Mouse (Mus musculus): ENCODE data around the gene Bmp8b. TPM values are rescaled to one million over a fixed set of nuclear protein-coding genes. Genes with fewer than 3 reads are reported as not detected.

Gene Bmp8b
- total and polyA plus RNA-seq, 3 experiments: 0.05 TPM; not detected in 2

DNA sequence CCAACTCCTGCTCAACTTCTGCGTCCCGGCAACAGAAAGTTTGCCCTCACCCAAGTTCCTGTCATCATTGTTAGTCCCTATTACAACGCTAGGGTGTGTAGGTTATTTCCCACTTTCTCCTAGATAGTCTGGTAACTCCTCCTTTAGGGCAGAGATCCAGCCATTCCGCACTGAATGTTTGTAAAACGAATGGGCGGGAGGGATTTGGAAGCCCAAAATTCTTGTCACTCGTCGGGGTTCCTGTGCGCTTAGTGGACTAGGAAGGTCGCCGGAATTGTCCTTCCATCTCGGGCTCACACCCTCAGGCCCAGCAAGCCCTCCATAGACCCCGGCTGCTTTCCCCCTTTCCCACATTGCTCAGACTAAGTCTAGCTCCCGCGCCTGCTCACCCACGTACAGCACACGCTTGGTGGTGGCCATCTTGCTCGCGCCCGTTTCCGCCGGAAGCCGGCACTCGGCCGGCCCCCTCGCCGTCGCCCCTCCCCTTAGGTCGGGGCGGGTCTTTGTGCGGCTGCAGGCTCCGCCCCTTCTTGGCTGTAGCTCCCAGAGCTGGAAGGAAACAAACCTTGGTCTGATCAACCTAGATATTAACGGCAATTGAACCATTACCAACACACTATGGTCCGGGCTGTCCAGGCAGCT lies 34.7 kb downstream of the Bmp8b start, which contains the start of gene Ppie:
Ppie (minus strand) TSS at position 439 of the 642 bp plus-strand sequence.
- no peaks in the 10 kb centered on the region for H3K9me3 ChIP-seq (replicated peaks)
- TF ChIP-seq POLR2AphosphoS5 (IDR thresholded peaks at IDR 0.05; ENCODE audit: insufficient replicate concordance, low read depth, low read length): no peak
- TF ChIP-seq GATA1 (IDR thresholded peaks at IDR 0.05; ENCODE audit: borderline replicate concordance, low read length): no peak
- TF ChIP-seq GATA2 (IDR thresholded peaks at IDR 0.05; ENCODE audit: borderline replicate concordance, low read depth, low read length): no peak
- no peak for TF ChIP-seq TAL1 (conservative IDR thresholded peaks at IDR 0.05; ENCODE audit: low read depth, low read length)
- TF ChIP-seq CTCF (IDR thresholded peaks at IDR 0.05; ENCODE audit: low read depth, low read length): no peak
- H3K4me1 ChIP-seq (ENCODE audit: insufficient read depth, low read depth, low read length): peaks cover 23% of the 10 kb centered on the region
- ATAC-seq (ENCODE audit: extremely low read depth, insufficient number of reproducible peaks, low FRiP score, poor library complexity, severe bottlenecking) (peak; percentile 89), DNase-seq (ENCODE audit: low spot score) (peak; percentile 89)
- H3K4me3 ChIP-seq (ENCODE audit: low read depth, low read length): peak within 1 kb of the TSS; percentile 79
- peaks cover 2% of the 10 kb centered on the region; the same call in 1 of the 2 replicates for H3K27me3 ChIP-seq (ENCODE audit: insufficient read depth, low read length)
- H3K36me3 ChIP-seq (replicated peaks): peaks cover 33% of the 10 kb centered on the region

DNA sequence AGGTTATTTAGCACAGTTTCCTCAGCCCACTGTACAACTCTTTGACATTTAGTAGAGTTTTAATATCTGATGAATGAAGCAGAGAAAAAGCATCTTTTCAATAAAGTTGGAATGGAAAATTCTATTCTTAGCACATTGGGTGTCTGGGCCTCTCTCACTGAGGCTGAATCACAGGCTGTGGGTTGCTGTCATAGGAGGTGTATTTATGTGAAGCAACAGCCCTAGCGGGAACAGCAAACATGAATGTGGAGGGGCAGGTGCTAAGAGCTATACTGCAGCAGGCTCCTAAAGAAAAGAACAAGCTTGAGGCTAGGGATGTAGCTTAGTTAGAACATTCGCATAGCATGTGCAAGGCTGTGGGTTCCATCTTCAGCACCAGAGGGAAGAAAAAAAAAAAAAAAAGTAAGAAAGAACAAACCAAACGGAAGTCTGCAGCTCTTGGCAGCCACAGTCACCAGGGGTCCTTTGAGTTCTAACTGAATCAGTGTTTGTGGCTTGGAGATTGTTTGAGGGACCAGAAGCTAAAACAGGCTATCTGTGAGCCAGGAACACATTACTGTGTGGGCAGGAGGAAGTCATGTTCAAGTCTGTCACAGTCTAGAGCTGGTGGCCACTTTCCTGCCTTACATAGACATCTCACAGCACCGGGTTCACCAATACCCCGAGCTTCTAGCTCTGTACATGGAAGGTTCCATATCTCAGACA lies 42.6 kb downstream of the Bmp8b start:
- TF ChIP-seq CTCF (IDR thresholded peaks at IDR 0.05; ENCODE audit: low read depth, low read length) (no peak), POLR2AphosphoS5 (IDR thresholded peaks at IDR 0.05; ENCODE audit: insufficient replicate concordance, low read depth, low read length) (no peak)
- H3K36me3 ChIP-seq (replicated peaks): no peaks in the 10 kb centered on the region
- peaks cover 21% of the 10 kb centered on the region for H3K27me3 ChIP-seq (ENCODE audit: insufficient read depth, low read length)
- H3K4me3 ChIP-seq (ENCODE audit: low read depth, low read length): no peak overlapping the region
- no peaks in the 10 kb centered on the region for H3K4me1 ChIP-seq (ENCODE audit: insufficient read depth, low read depth, low read length)
- no peak for DNase-seq (ENCODE audit: low spot score)
- no peaks in the 10 kb centered on the region for H3K9me3 ChIP-seq (replicated peaks)
- ATAC-seq (ENCODE audit: extremely low read depth, insufficient number of reproducible peaks, low FRiP score, poor library complexity, severe bottlenecking): no peak

DNA sequence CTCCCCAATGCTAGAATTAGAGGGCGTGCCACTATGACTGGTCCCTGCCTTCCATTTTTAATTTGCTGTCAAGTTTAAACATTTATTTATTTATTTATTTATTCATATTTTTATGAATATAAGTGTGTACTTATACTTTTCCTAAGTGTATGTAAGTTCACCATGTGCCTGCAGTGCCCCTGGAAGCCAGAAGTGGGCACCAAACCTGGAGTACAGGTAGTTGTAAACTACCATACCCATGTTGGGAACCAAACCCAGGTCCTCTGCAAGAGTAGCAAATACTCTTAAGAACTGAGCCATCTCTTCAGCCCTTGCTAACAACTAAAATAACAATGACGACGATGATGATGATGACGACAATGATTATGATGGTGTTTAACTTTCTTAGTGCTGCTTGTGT lies 47.0 kb downstream of the Bmp8b start:
- no peaks in the 10 kb centered on the region for H3K36me3 ChIP-seq (replicated peaks)
- ATAC-seq (ENCODE audit: extremely low read depth, insufficient number of reproducible peaks, low FRiP score, poor library complexity, severe bottlenecking) (no peak), DNase-seq (ENCODE audit: low spot score) (no peak)
- peaks cover 19% of the 10 kb centered on the region for H3K27me3 ChIP-seq (ENCODE audit: insufficient read depth, low read length)
- no peaks in the 10 kb centered on the region for H3K9me3 ChIP-seq (replicated peaks)
- no peaks in the 10 kb centered on the region for H3K4me1 ChIP-seq (ENCODE audit: insufficient read depth, low read depth, low read length)
- no peak overlapping the region for H3K4me3 ChIP-seq (ENCODE audit: low read depth, low read length)
- TF ChIP-seq CTCF (IDR thresholded peaks at IDR 0.05; ENCODE audit: low read depth, low read length) (no peak), POLR2AphosphoS5 (IDR thresholded peaks at IDR 0.05; ENCODE audit: insufficient replicate concordance, low read depth, low read length) (no peak), TAL1 (conservative IDR thresholded peaks at IDR 0.05; ENCODE audit: low read depth, low read length) (no peak), GATA1 (IDR thresholded peaks at IDR 0.05; ENCODE audit: borderline replicate concordance, low read length) (no peak), GATA2 (IDR thresholded peaks at IDR 0.05; ENCODE audit: borderline replicate concordance, low read depth, low read length) (no peak)

DNA sequence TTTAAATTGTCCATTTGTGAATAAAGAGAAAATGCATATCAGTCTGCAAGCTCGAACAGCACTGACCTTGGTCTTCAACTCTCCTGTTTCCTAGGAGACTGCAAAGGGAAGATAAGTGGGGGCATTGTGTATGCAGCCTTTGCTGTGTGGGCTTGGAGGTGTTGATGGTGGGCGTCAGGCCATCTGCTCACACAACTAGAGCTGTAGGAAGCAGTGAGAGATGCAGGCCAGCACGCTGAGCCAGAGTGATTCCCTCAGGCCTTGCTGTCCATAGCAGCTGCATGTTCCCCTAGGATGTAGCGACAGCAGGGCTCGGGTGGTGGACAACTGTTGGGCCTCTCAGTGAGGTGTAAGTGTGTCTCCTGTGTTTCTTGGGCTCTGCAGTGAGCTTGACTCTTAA lies 48.0 kb downstream of the Bmp8b start:
- H3K4me1 ChIP-seq (ENCODE audit: insufficient read depth, low read depth, low read length): no peaks in the 10 kb centered on the region
- peaks cover 13% of the 10 kb centered on the region for H3K27me3 ChIP-seq (ENCODE audit: insufficient read depth, low read length)
- no peak overlapping the region for H3K4me3 ChIP-seq (ENCODE audit: low read depth, low read length)
- TF ChIP-seq POLR2AphosphoS5 (IDR thresholded peaks at IDR 0.05; ENCODE audit: insufficient replicate concordance, low read depth, low read length) (no peak), CTCF (IDR thresholded peaks at IDR 0.05; ENCODE audit: low read depth, low read length) (no peak), GATA1 (IDR thresholded peaks at IDR 0.05; ENCODE audit: borderline replicate concordance, low read length) (no peak), GATA2 (IDR thresholded peaks at IDR 0.05; ENCODE audit: borderline replicate concordance, low read depth, low read length) (no peak), TAL1 (conservative IDR thresholded peaks at IDR 0.05; ENCODE audit: low read depth, low read length) (no peak)
- ATAC-seq (ENCODE audit: extremely low read depth, insufficient number of reproducible peaks, low FRiP score, poor library complexity, severe bottlenecking): no peak
- no peaks in the 10 kb centered on the region for H3K36me3 ChIP-seq (replicated peaks)
- no peaks in the 10 kb centered on the region for H3K9me3 ChIP-seq (replicated peaks)
- no peak for DNase-seq (ENCODE audit: low spot score)

DNA sequence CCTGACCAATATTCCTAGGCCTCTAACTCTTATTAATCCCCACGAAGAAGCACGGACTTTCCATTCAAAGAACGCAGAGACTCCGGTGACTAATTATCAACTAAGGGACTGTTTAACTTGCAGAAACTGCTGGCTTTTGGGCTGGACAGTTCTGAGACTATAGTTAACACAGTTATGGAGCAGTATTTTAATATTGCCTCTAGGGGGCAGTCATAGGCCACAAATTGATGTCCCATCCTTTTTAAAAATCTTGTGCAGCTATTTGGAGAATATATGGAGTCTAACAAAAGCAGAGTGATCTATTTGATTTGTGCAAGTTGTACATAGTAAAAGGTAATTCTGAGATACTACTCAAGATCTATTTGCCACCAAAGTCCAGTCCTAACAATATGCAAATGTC lies 50.0 kb downstream of the Bmp8b start:
- Histone ChIP-seq H3K4me1 (ENCODE audit: insufficient read depth, low read depth, low read length) (no peaks in the 10 kb centered on the region), H3K9me3 (replicated peaks) (no peaks in the 10 kb centered on the region), H3K4me3 (ENCODE audit: low read depth, low read length) (no peak overlapping the region), H3K36me3 (replicated peaks) (no peaks in the 10 kb centered on the region), H3K27me3 (ENCODE audit: insufficient read depth, low read length) (peaks cover 8% of the 10 kb centered on the region)
- DNase-seq (ENCODE audit: low spot score): no peak
- no peak for TF ChIP-seq CTCF (IDR thresholded peaks at IDR 0.05; ENCODE audit: low read depth, low read length)
- ATAC-seq (ENCODE audit: extremely low read depth, insufficient number of reproducible peaks, low FRiP score, poor library complexity, severe bottlenecking): no peak; the same call in 1 of the 2 replicates

DNA sequence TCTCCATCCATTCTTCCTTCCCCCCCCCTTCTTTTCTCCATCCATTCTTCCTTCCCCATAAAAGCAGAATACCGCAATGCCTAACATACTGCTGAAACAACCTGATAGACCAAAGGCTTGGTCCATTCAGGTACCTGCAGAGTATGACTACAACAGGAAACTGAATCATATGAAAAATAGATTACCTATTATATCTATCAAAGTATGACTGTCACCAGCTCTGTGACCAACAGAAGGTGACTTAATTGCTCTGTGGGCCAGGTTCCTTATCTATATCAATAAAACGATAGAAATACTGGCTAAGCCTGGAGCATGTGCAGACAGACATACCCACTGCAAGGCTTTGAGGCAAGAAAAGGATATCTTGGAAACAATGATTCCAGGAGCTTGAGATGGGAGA lies 50.5 kb downstream of the Bmp8b start:
- DNase-seq (ENCODE audit: low spot score): no peak
- H3K4me1 ChIP-seq (ENCODE audit: insufficient read depth, low read depth, low read length): no peaks in the 10 kb centered on the region
- peaks cover 8% of the 10 kb centered on the region for H3K27me3 ChIP-seq (ENCODE audit: insufficient read depth, low read length)
- no peak for ATAC-seq (ENCODE audit: extremely low read depth, insufficient number of reproducible peaks, low FRiP score, poor library complexity, severe bottlenecking)
- no peak overlapping the region for H3K4me3 ChIP-seq (ENCODE audit: low read depth, low read length)
- no peaks in the 10 kb centered on the region for H3K9me3 ChIP-seq (replicated peaks)
- no peaks in the 10 kb centered on the region for H3K36me3 ChIP-seq (replicated peaks)
- TF ChIP-seq TAL1 (conservative IDR thresholded peaks at IDR 0.05; ENCODE audit: low read depth, low read length): no peak
